Mouse (Mus musculus) monocyte, adult 59 days (primary cell): ENCODE data around the gene Gm14085. TPM values are rescaled to one million over a fixed set of nuclear protein-coding genes. Genes with fewer than 3 reads are reported as not detected.

Experiments used
- total RNA-seq, 2 experiments: library from RNA; stranded (reverse); gene quantifications; one replicate each; pipeline ENCODE4 v1.2.4; 2023

Gm14085 gene
- under 1 TPM; 0.49 to 0.84 TPM for total RNA-seq

DNA sequence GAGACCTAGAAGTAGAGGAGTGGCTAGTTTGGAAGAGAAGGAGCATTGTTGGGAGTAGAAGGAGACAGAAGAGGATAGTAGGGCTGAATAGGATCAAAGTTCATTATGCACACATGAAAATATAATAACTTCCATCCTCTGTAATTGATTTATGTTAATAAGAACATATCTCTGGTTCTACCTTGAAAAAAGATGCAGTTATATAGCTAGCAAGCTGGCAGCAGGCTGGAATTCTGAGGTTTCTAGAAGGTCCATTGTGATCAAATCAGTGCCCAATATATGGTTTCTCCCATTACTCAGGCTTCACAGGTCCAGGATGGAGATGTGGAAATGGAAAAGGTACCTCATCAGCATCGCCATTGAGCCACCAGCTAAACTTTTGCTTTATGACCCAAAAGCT, at the start of gene Gm14085:
Gm14085 (plus strand) TSS at position 301 of the 400 bp plus-strand sequence.

Other genes with a start within 250 kb of the Gm14085 start
- gene Duox2, start 186.5 kb upstream of the Gm14085 start, total RNA-seq: not detected
- gene Duoxa2, start 186.0 kb upstream of the Gm14085 start, total RNA-seq: not detected
- gene Duoxa1, start 171.2 kb upstream of the Gm14085 start, total RNA-seq: not detected
- gene Duox1, start 169.3 kb upstream of the Gm14085 start, total RNA-seq: not detected
- 1 to 10 TPM; 1.5 to 2.7 TPM for gene Shf, start 115.8 kb upstream of the Gm14085 start, total RNA-seq
- gene Slc28a2, start 58.5 kb upstream of the Gm14085 start, total RNA-seq: 10 to 100 TPM; 17.0 to 19.9 TPM
- 10 to 100 TPM; 27.9 to 30.9 TPM for gene Gatm, start 126.4 kb downstream of the Gm14085 start, total RNA-seq
- 1 to 10 TPM in 1 of 2 experiments, under 1 TPM in 1; 0.73 to 2.9 TPM for gene AA467197, start 152.0 kb downstream of the Gm14085 start, total RNA-seq
- 1 to 10 TPM in 1 of 2 experiments, under 1 TPM in 1; 0.66 to 1.0 TPM for gene Slc30a4, start 217.7 kb downstream of the Gm14085 start, total RNA-seq